Mouse (Mus musculus) liver, adult 2 months (tissue): Measurements from ENCODE around the gene Rhobtb1.

Source experiments
- CTCF ChIP-seq: fragments of 200-500 bp; IDR thresholded peaks from 2 replicates; pipeline ENCODE4 v1.5.1; 2011; ENCODE audit warnings: low read depth, low read length, control low read depth
- POLR2A ChIP-seq: fragments of 200-500 bp; IDR thresholded peaks from 2 replicates; pipeline ENCODE4 v1.6.1; 2011; ENCODE audit warnings: low read length, control low read depth; ENCODE audit not compliant: insufficient read depth; ENCODE audit errors: extremely low read depth

DNA sequence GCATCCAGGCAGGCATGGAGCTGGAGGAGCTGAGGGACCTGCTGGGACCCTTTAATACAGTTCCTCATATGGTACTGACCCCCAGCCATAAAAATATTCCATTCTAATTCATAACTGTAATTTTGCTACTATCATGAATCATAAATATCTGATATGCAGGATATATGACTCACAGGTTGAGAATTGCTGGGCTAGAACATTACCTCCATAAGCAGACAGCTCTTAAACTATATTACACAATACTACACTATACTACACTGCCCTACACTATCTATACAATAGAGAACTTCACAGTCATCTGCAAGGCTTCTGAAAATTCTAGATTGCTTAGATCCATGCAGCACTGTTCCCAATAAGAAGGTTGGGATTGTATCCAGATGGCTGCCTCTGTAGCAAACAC, 16.9 kb upstream of the Rhobtb1 start:
- no peak for TF ChIP-seq CTCF
- no peak for TF ChIP-seq POLR2A
